Comparison of ENCODE assay signal across 8 mouse cellular contexts in the genomic region with DNA sequence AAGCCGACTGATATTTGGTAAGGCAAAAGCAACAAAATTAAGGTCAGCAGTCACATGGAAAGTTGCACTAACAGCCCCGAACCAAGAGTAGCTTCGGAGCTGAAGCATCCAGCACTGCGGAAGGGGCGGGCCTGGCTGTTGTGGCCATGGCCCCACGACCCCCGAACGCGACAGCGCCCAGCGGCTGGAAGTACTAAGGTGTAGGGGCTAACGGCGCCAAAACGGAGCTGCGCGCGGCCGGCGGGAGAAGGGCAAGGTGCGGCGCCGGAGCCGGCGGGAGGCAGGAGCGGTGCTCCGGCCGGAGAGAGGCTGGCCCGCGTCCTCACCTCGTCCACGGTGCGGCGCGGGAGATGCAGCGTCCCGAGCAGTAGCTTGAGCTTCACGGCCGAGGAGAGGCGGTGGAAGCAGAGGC. TPM values are rescaled to one million over a fixed set of nuclear protein-coding genes. Genes with fewer than 3 reads are reported as not detected.
A peak's percentile ranks its signal among the peaks of the same experiment; 100 is the strongest.
DNase-seq lines count a peak whose midpoint lies in the region; ATAC-seq and TF ChIP-seq lines count a peak whose summit lies in the region.

No protein-coding gene starts in this region.

- peak overlapping the region; percentile 59 for H3K4me2 ChIP-seq in hindbrain, postnatal 0 days (ENCODE audit: low read depth, low read length)

- H3K36me3 ChIP-seq in spleen, adult 2 months (ENCODE audit: control insufficient read depth, insufficient read depth, low read length), result peaks cover 2% of the 10 kb centered on the region; the same call in 1 of the 2 replicates
- no peaks in the 10 kb centered on the region for H3K36me3 ChIP-seq in hindbrain, postnatal 0 days (ENCODE audit: insufficient read depth, low read length)
- H3K36me3 ChIP-seq in midbrain, embryonic 10.5 days, result peaks cover 60% of the 10 kb centered on the region

- peak overlapping the region; percentile 76 for H3K4me3 ChIP-seq in spleen, adult 2 months (ENCODE audit: extremely low read depth, insufficient read depth, insufficient read length)
- peak overlapping the region; percentile 90 for H3K4me3 ChIP-seq in hindbrain, postnatal 0 days (ENCODE audit: low read length)
- peak overlapping the region; percentile 82 for H3K4me3 ChIP-seq in midbrain, embryonic 10.5 days

- no peaks in the 10 kb centered on the region for H3K27me3 ChIP-seq in spleen, adult 2 months (ENCODE audit: control insufficient read depth, insufficient read depth, low read length)
- H3K27me3 ChIP-seq in hindbrain, postnatal 0 days (ENCODE audit: insufficient read depth, low read length), result no peaks in the 10 kb centered on the region
- H3K27me3 ChIP-seq in midbrain, embryonic 10.5 days (ENCODE audit: low read depth, poor library complexity, severe bottlenecking), result no peaks in the 10 kb centered on the region

- TF ChIP-seq CTCF in spleen, adult 2 months (IDR thresholded peaks at IDR 0.05; ENCODE audit: extremely low read depth, insufficient read depth, insufficient read length, insufficient replicate concordance), result no peak
- TF ChIP-seq CTCF in hindbrain, postnatal 0 days (IDR thresholded peaks at IDR 0.05; ENCODE audit: low read depth), result no peak

- DNase-seq in adrenal gland, postnatal 25 days, result peak; percentile 57
- no peak for DNase-seq in adrenal gland, adult (ENCODE audit: inconsistent age in 2 of 2, low spot score in 1 of 2)
- no peak for DNase-seq in spleen, adult 2 months (ENCODE audit: low read depth in 1 of 2, low spot score in 2 of 2)
- no peak for DNase-seq in spleen, postnatal 14 days (ENCODE audit: low spot score in 2 of 2)
- DNase-seq in hindbrain, postnatal 0 days (ENCODE audit: low spot score), result no peak
- DNase-seq in midbrain, embryonic 10.5 days (ENCODE audit: low spot score), result no peak
- no peak for DNase-seq in Muller cell, postnatal 12 days (ENCODE audit: inconsistent ontology term)
- no peak for DNase-seq in adipocyte (ENCODE audit: low spot score)

- H3K4me1 ChIP-seq in spleen, adult 2 months (ENCODE audit: control insufficient read depth, insufficient read depth, insufficient read length), result peaks cover 19% of the 10 kb centered on the region
- H3K4me1 ChIP-seq in hindbrain, postnatal 0 days (ENCODE audit: insufficient read depth, low read length), result peaks cover 6% of the 10 kb centered on the region; the same call in 1 of the 2 replicates
- peaks cover 31% of the 10 kb centered on the region for H3K4me1 ChIP-seq in midbrain, embryonic 10.5 days

- under 1% methylated on average over 39 of the region's 39 CpGs for WGBS in spleen, adult 2 months
- under 1% methylated on average over 34 of the region's 39 CpGs for WGBS in hindbrain, postnatal 0 days
- under 1% methylated on average over 39 of the region's 39 CpGs for WGBS in midbrain, embryonic 10.5 days

- ATAC-seq in hindbrain, postnatal 0 days, result peak; percentile 30

- H3K9ac ChIP-seq in hindbrain, postnatal 0 days (replicated peaks; ENCODE audit: low read length), result peak overlapping the region; percentile 93

- H3K9me3 ChIP-seq in hindbrain, postnatal 0 days (ENCODE audit: low read length), result no peaks in the 10 kb centered on the region
- H3K9me3 ChIP-seq in midbrain, embryonic 10.5 days (replicated peaks), result peaks cover 24% of the 10 kb centered on the region

- H3K27ac ChIP-seq in spleen, adult 2 months (ENCODE audit: insufficient read depth, low read length), result peak overlapping the region; percentile 85
- H3K27ac ChIP-seq in hindbrain, postnatal 0 days, result peak overlapping the region; percentile 96
- H3K27ac ChIP-seq in midbrain, embryonic 10.5 days (replicated peaks), result peak overlapping the region; percentile 94

- TF ChIP-seq POLR2A in spleen, adult 2 months (IDR thresholded peaks at IDR 0.05; ENCODE audit: low read depth, low read length), result no peak

RNA-seq across cellular contexts. Expression of a gene that starts 0.5 kb away (rescaled TPM):
- total RNA-seq in adrenal gland, postnatal 25 days (2021), result 18.7 and 23.8 TPM in 2 replicates
- polyA plus RNA-seq in spleen, adult 2 months (2012; rRNA removed), result 29.8 and 37.2 TPM in 2 replicates
- 31.2 and 36.2 TPM in 2 replicates for total RNA-seq in hindbrain, postnatal 0 days (2014; rRNA removed)
- 29.4 and 29.6 TPM in 2 replicates for polyA plus RNA-seq in hindbrain, postnatal 0 days (2015; fragmentation: Nextera tagmentation; extraction: Ambion mirVana)
- polyA plus RNA-seq in midbrain, embryonic 10.5 days (2016; fragmentation: Nextera tagmentation; extraction: Ambion mirVana), result 85.4 and 88.1 TPM in 2 replicates

RNA-seq across cellular contexts. Expression of a gene that starts 47.5 kb away (rescaled TPM):
- 7.8 and 21.8 TPM in 2 replicates for total RNA-seq in adrenal gland, postnatal 25 days (2021)
- polyA plus RNA-seq in spleen, adult 2 months (2012; rRNA removed), result 6.0 and 12.8 TPM in 2 replicates
- 626 and 692 TPM in 2 replicates for total RNA-seq in hindbrain, postnatal 0 days (2014; rRNA removed)
- polyA plus RNA-seq in hindbrain, postnatal 0 days (2015; fragmentation: Nextera tagmentation; extraction: Ambion mirVana), result 695 and 703 TPM in 2 replicates
- polyA plus RNA-seq in midbrain, embryonic 10.5 days (2016; fragmentation: Nextera tagmentation; extraction: Ambion mirVana), result 288 and 309 TPM in 2 replicates

Comparison
In these comparisons a context has a peak if more than half of its experiments do, and no peak if none do; other contexts are left out.
1. RNA of a gene that starts 47.5 kb away (polyA plus RNA-seq): 695 to 703 TPM in hindbrain, postnatal 0 days and 288 to 309 TPM in midbrain, embryonic 10.5 days; 6.0 to 12.8 TPM in spleen, adult 2 months; every median in the first group is over 10 times any median in the second.
2. Peak in every context shown above with its lines, with median percentiles within 50 percentile points of each other: H3K27ac ChIP-seq and H3K4me3 ChIP-seq.